Mouse (Mus musculus): ENCODE results near the gene Yaf2.

GRCm38 (mm10) chr15:93243202-93243601 is 93.5 kb downstream of the Yaf2 start:
- TF ChIP-seq GATA1 (IDR thresholded peaks at IDR 0.05; ENCODE audit: low read length), result no peak
- TF ChIP-seq TAL1 (IDR thresholded peaks at IDR 0.05; ENCODE audit: low read length), result no peak
